Mouse (Mus musculus): Measurements from ENCODE around the gene Map4. TPM values are rescaled to one million over a fixed set of nuclear protein-coding genes. Genes with fewer than 3 reads are reported as not detected.

Gene Map4
- polyA plus RNA-seq, 1 experiment: 220 TPM

- Histone ChIP-seq H3K4me3 (ENCODE audit: insufficient read depth, low read length) (no peak overlapping the region), H3K4me1 (ENCODE audit: control insufficient read depth, insufficient read depth, low read length) (no peaks in the 10 kb centered on the region), H3K27ac (ENCODE audit: insufficient read depth, low read length) (no peak overlapping the region)
- TF ChIP-seq POLR2A (IDR thresholded peaks at IDR 0.05; ENCODE audit: low read depth, low read length): no peak
- TF ChIP-seq CTCF (IDR thresholded peaks at IDR 0.05; ENCODE audit: borderline replicate concordance, insufficient read depth, low read length): no peak
Observed at GRCm38 (mm10) chr9:109944712-109945111, 13.5 kb downstream of the Map4 start.

GRCm38 (mm10) chr9:109948546-109948945, 17.3 kb downstream of the Map4 start:
- H3K4me1 ChIP-seq (ENCODE audit: control insufficient read depth, insufficient read depth, low read length): no peaks in the 10 kb centered on the region
- H3K27ac ChIP-seq (ENCODE audit: insufficient read depth, low read length): no peak overlapping the region
- H3K4me3 ChIP-seq (ENCODE audit: insufficient read depth, low read length): no peak overlapping the region
- TF ChIP-seq CTCF (IDR thresholded peaks at IDR 0.05; ENCODE audit: borderline replicate concordance, insufficient read depth, low read length) (no peak), POLR2A (IDR thresholded peaks at IDR 0.05; ENCODE audit: low read depth, low read length) (no peak)

GRCm38 (mm10) chr9:109949801-109950200, 18.5 kb downstream of the Map4 start:
- Histone ChIP-seq H3K27ac (ENCODE audit: insufficient read depth, low read length) (no peak overlapping the region), H3K4me3 (ENCODE audit: insufficient read depth, low read length) (no peak overlapping the region), H3K4me1 (ENCODE audit: control insufficient read depth, insufficient read depth, low read length) (no peaks in the 10 kb centered on the region)
- no peak for TF ChIP-seq CTCF (IDR thresholded peaks at IDR 0.05; ENCODE audit: borderline replicate concordance, insufficient read depth, low read length)
- no peak for TF ChIP-seq POLR2A (IDR thresholded peaks at IDR 0.05; ENCODE audit: low read depth, low read length)

- no peak for TF ChIP-seq POLR2A (IDR thresholded peaks at IDR 0.05; ENCODE audit: low read depth, low read length)
- TF ChIP-seq CTCF (IDR thresholded peaks at IDR 0.05; ENCODE audit: borderline replicate concordance, insufficient read depth, low read length): no peak
- H3K27ac ChIP-seq (ENCODE audit: insufficient read depth, low read length): no peak overlapping the region
- no peaks in the 10 kb centered on the region for H3K4me1 ChIP-seq (ENCODE audit: control insufficient read depth, insufficient read depth, low read length)
- no peak overlapping the region for H3K4me3 ChIP-seq (ENCODE audit: insufficient read depth, low read length)
Observed at GRCm38 (mm10) chr9:109953538-109953937, 22.3 kb downstream of the Map4 start.

- H3K27ac ChIP-seq (ENCODE audit: insufficient read depth, low read length): no peak overlapping the region
- no peak overlapping the region for H3K4me3 ChIP-seq (ENCODE audit: insufficient read depth, low read length)
- no peaks in the 10 kb centered on the region for H3K4me1 ChIP-seq (ENCODE audit: control insufficient read depth, insufficient read depth, low read length)
- TF ChIP-seq CTCF (IDR thresholded peaks at IDR 0.05; ENCODE audit: borderline replicate concordance, insufficient read depth, low read length) (no peak), POLR2A (IDR thresholded peaks at IDR 0.05; ENCODE audit: low read depth, low read length) (no peak)
Observed at GRCm38 (mm10) chr9:109954631-109955030, 23.4 kb downstream of the Map4 start.

GRCm38 (mm10) chr9:109959456-109960150, 28.3 kb downstream of the Map4 start:
- H3K4me1 ChIP-seq (ENCODE audit: control insufficient read depth, insufficient read depth, low read length): peaks cover 3% of the 10 kb centered on the region; the same call in 1 of the 2 replicates
- no peak overlapping the region; the same call in 1 of the 2 replicates for H3K27ac ChIP-seq (ENCODE audit: insufficient read depth, low read length)
- no peak for TF ChIP-seq CTCF (IDR thresholded peaks at IDR 0.05; ENCODE audit: borderline replicate concordance, insufficient read depth, low read length)
- H3K4me3 ChIP-seq (ENCODE audit: insufficient read depth, low read length): no peak overlapping the region

GRCm38 (mm10) chr9:109960593-109960992, 29.3 kb downstream of the Map4 start:
- Histone ChIP-seq H3K4me3 (ENCODE audit: insufficient read depth, low read length) (no peak overlapping the region), H3K4me1 (ENCODE audit: control insufficient read depth, insufficient read depth, low read length) (peaks cover 4% of the 10 kb centered on the region; the same call in 1 of the 2 replicates), H3K27ac (ENCODE audit: insufficient read depth, low read length) (no peak overlapping the region)
- TF ChIP-seq POLR2A (IDR thresholded peaks at IDR 0.05; ENCODE audit: low read depth, low read length) (no peak), CTCF (IDR thresholded peaks at IDR 0.05; ENCODE audit: borderline replicate concordance, insufficient read depth, low read length) (no peak)

- Histone ChIP-seq H3K4me3 (ENCODE audit: insufficient read depth, low read length) (no peak overlapping the region), H3K4me1 (ENCODE audit: control insufficient read depth, insufficient read depth, low read length) (peaks cover 10% of the 10 kb centered on the region; the same call in 1 of the 2 replicates), H3K27ac (ENCODE audit: insufficient read depth, low read length) (no peak overlapping the region)
- no peak for TF ChIP-seq POLR2A (IDR thresholded peaks at IDR 0.05; ENCODE audit: low read depth, low read length)
- TF ChIP-seq CTCF (IDR thresholded peaks at IDR 0.05; ENCODE audit: borderline replicate concordance, insufficient read depth, low read length): no peak
Observed at GRCm38 (mm10) chr9:109964761-109965160, 33.5 kb downstream of the Map4 start.

- H3K27ac ChIP-seq (ENCODE audit: insufficient read depth, low read length): peak overlapping the region; percentile 81
- H3K4me1 ChIP-seq (ENCODE audit: control insufficient read depth, insufficient read depth, low read length): peaks cover 7% of the 10 kb centered on the region; the same call in 1 of the 2 replicates
- no peak overlapping the region for H3K4me3 ChIP-seq (ENCODE audit: insufficient read depth, low read length)
- no peak for TF ChIP-seq CTCF (IDR thresholded peaks at IDR 0.05; ENCODE audit: borderline replicate concordance, insufficient read depth, low read length)
- no peak for TF ChIP-seq POLR2A (IDR thresholded peaks at IDR 0.05; ENCODE audit: low read depth, low read length)
Observed at GRCm38 (mm10) chr9:109968351-109969116, 37.3 kb downstream of the Map4 start.

GRCm38 (mm10) chr9:109969181-109969580, 37.9 kb downstream of the Map4 start:
- Histone ChIP-seq H3K4me1 (ENCODE audit: control insufficient read depth, insufficient read depth, low read length) (peaks cover 7% of the 10 kb centered on the region; the same call in 1 of the 2 replicates), H3K27ac (ENCODE audit: insufficient read depth, low read length) (peak overlapping the region; percentile 81), H3K4me3 (ENCODE audit: insufficient read depth, low read length) (no peak overlapping the region)
- no peak for TF ChIP-seq CTCF (IDR thresholded peaks at IDR 0.05; ENCODE audit: borderline replicate concordance, insufficient read depth, low read length)
- no peak for TF ChIP-seq POLR2A (IDR thresholded peaks at IDR 0.05; ENCODE audit: low read depth, low read length)

Data from embryonic fibroblast, embryonic 13.5 days (primary cell).